Mouse (Mus musculus): ENCODE results near the gene Ipcef1. TPM values are rescaled to one million over a fixed set of nuclear protein-coding genes. Genes with fewer than 3 reads are reported as not detected.
"Not testable (repeated sequence)": the region's sequence is repeated elsewhere in the genome, so short reads cannot be mapped to it uniquely, and the experiment has no call there.

The Ipcef1 gene
- polyA plus RNA-seq, 1 experiment from 2014 or later, result 0.19 TPM

GRCm38 (mm10) chr10:7033459-7033858 lies 18.8 kb downstream of the Ipcef1 start:
- no peak overlapping the region for H3K9ac ChIP-seq
- no peaks in the 10 kb centered on the region for H3K27me3 ChIP-seq
- no peaks in the 10 kb centered on the region for H3K36me3 ChIP-seq
- H3K4me3 ChIP-seq, result no peak overlapping the region
- 92% methylated on average over 2 of the region's 2 CpGs for WGBS
- ATAC-seq (ENCODE audit: low FRiP score, low read depth), result no peak
- H3K4me1 ChIP-seq, result no peaks in the 10 kb centered on the region
- H3K4me2 ChIP-seq (replicated peaks), result no peak overlapping the region
- H3K27ac ChIP-seq, result no peak overlapping the region
- no peaks in the 10 kb centered on the region for H3K9me3 ChIP-seq

DNA sequence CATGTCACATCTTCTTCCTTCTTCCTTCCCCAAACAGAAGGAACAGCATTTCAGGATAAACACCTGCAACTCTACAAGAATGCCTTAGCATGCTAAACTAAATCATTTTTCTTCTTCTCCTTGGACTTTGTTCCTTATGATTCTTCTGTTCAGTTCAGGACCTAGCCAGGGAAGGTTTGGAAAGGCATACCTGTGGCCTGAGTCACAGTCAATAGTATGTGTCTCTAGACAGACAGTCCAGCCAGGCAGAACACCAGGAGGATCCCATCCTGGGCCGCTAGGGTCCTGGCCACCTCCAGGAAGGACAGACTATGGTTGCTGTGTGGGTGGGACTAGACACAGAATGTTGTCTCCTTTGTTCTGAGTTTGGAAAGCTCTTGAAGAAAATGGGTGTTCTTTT lies 27.2 kb downstream of the Ipcef1 start:
- Histone ChIP-seq H3K4me3 (no peak overlapping the region), H3K4me1 (no peaks in the 10 kb centered on the region), H3K27me3 (no peaks in the 10 kb centered on the region), H3K9me3 (no peaks in the 10 kb centered on the region), H3K36me3 (no peaks in the 10 kb centered on the region), H3K4me2 (replicated peaks) (no peak overlapping the region), H3K27ac (no peak overlapping the region), H3K9ac (no peak overlapping the region)
- ATAC-seq (ENCODE audit: low FRiP score, low read depth), result no peak
- 76% methylated on average over 1 of the region's 1 CpGs for WGBS

DNA sequence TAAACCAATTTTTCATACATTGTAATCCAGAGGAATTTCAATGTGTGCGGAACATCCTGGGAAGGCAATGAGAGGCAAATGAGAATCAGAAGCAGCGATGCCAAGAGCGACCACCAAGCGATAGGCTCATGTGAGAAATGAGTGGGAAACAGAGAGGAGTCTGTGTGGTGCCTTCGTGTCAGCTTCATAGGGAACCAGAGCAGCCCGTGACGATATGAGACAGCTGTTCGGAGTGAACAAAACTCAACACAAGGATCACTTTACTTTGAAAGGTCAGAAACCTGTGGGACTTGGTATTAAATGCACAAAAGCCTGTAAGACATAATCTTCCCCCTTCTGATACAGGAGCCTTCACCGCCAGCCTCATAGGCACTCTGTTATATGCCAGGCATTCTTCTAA lies 31.7 kb downstream of the Ipcef1 start:
- Histone ChIP-seq H3K9ac (no peak overlapping the region), H3K27ac (no peak overlapping the region), H3K4me2 (replicated peaks) (no peak overlapping the region), H3K36me3 (no peaks in the 10 kb centered on the region), H3K27me3 (no peaks in the 10 kb centered on the region), H3K4me3 (no peak overlapping the region), H3K4me1 (no peaks in the 10 kb centered on the region), H3K9me3 (no peaks in the 10 kb centered on the region)
- ATAC-seq (ENCODE audit: low FRiP score, low read depth), result 0 out of 2 replicates have a peak, but pooled peaks have one; percentile 64
- 85% methylated on average over 9 of the region's 9 CpGs for WGBS

DNA sequence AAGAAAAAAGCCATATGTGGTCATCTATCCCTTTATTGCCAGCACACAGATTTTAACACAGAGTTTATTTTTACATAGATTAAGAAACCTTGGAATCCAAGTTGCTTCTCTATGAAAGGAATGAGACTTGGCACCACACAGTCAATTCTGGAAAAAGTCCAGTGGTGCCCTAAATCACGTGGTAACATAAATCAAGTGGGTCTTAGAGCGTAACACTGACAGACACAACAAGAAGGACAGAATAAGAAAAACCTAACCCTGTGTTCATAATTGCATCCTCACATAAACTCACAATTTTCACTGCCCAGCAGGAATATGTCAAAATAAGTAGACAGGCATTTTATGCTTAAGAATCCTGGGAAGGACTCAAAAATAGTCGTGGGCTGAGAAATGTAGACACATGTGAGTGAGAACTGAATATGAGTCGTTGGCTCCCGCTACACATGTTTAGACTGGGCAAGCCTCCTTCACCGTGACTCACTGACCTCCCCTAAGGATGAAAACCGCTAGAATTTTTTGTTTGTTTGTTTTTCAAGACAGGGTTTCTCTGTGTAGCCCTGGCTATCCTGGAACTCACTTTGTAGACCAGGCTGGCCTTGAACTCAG lies 32.4 kb downstream of the Ipcef1 start:
- WGBS, result 77% methylated on average over 7 of the region's 7 CpGs
- no peak for ATAC-seq (ENCODE audit: low FRiP score, low read depth)

GRCm38 (mm10) chr10:7015199-7015598 lies 37.1 kb downstream of the Ipcef1 start:
- H3K9ac ChIP-seq, result no peak overlapping the region
- ATAC-seq (ENCODE audit: low FRiP score, low read depth), result no peak
- WGBS, result 21% methylated on average over 1 of the region's 1 CpGs

More for the DNA sequence above, 32.4 kb downstream of the Ipcef1 start:
- Histone ChIP-seq H3K9me3 (no peaks in the 10 kb centered on the region), H3K4me3 (no peak overlapping the region), H3K4me1 (no peaks in the 10 kb centered on the region), H3K27me3 (no peaks in the 10 kb centered on the region), H3K9ac (no peak overlapping the region), H3K4me2 (replicated peaks) (no peak overlapping the region), H3K27ac (no peak overlapping the region), H3K36me3 (no peaks in the 10 kb centered on the region)

GRCm38 (mm10) chr10:7010543-7010942 lies 41.7 kb downstream of the Ipcef1 start:
- 83% methylated on average over 8 of the region's 8 CpGs for WGBS
- Histone ChIP-seq H3K27ac (no peak overlapping the region), H3K4me3 (no peak overlapping the region), H3K27me3 (no peaks in the 10 kb centered on the region), H3K4me1 (no peaks in the 10 kb centered on the region), H3K4me2 (replicated peaks) (no peak overlapping the region), H3K36me3 (no peaks in the 10 kb centered on the region), H3K9ac (no peak overlapping the region), H3K9me3 (no peaks in the 10 kb centered on the region)
- ATAC-seq (ENCODE audit: low FRiP score, low read depth), result no peak

More at GRCm38 (mm10) chr10:7015199-7015598, 37.1 kb downstream of the Ipcef1 start:
- Histone ChIP-seq H3K4me3 (no peak overlapping the region), H3K27ac (no peak overlapping the region), H3K4me2 (replicated peaks) (no peak overlapping the region), H3K9me3 (no peaks in the 10 kb centered on the region), H3K36me3 (no peaks in the 10 kb centered on the region), H3K4me1 (no peaks in the 10 kb centered on the region), H3K27me3 (no peaks in the 10 kb centered on the region)

GRCm38 (mm10) chr10:7004980-7005538 lies 47.2 kb downstream of the Ipcef1 start:
- Histone ChIP-seq H3K9ac (no peak overlapping the region), H3K27me3 (no peaks in the 10 kb centered on the region), H3K4me1 (no peaks in the 10 kb centered on the region), H3K36me3 (no peaks in the 10 kb centered on the region), H3K9me3 (no peaks in the 10 kb centered on the region), H3K4me2 (replicated peaks) (no peak overlapping the region), H3K27ac (no peak overlapping the region), H3K4me3 (no peak overlapping the region)
- 57% methylated on average over 5 of the region's 5 CpGs for WGBS
- ATAC-seq (ENCODE audit: low FRiP score, low read depth), result no peak

- not testable (repeated sequence) for H3K9ac ChIP-seq; ATAC-seq (ENCODE audit: low FRiP score, low read depth)
Observed at GRCm38 (mm10) chr10:7003898-7004297, 48.4 kb downstream of the Ipcef1 start.

DNA sequence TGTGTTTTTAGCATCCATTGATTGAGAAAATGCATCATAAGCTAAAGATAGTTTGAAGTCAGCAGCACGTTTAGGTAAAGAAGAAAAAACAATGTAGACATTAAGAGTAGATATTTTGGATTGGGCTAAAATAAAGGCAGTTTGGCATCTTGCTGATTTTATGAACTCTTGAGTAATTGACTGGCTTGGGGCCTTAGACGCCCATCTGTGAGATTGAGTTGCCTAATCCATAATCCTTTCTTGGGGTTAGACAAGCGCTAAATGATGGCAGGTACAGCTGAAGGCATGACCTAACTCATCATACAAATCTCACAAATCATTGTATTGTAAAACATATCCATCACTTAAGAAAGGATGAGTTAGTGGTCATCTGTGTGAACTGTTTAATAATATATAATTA lies 52.9 kb downstream of the Ipcef1 start:
- H3K4me3 ChIP-seq, result no peak overlapping the region
- H3K27me3 ChIP-seq, result no peaks in the 10 kb centered on the region
- 78% methylated on average over 3 of the region's 3 CpGs for WGBS
- no peaks in the 10 kb centered on the region for H3K9me3 ChIP-seq
- H3K9ac ChIP-seq, result no peak overlapping the region
- no peaks in the 10 kb centered on the region for H3K36me3 ChIP-seq
- H3K27ac ChIP-seq, result no peak overlapping the region
- no peaks in the 10 kb centered on the region for H3K4me1 ChIP-seq
- H3K4me2 ChIP-seq (replicated peaks), result no peak overlapping the region
- no peak for ATAC-seq (ENCODE audit: low FRiP score, low read depth)

More at GRCm38 (mm10) chr10:7003898-7004297, 48.4 kb downstream of the Ipcef1 start:
- not testable (repeated sequence) for H3K9me3 ChIP-seq; H3K27ac ChIP-seq; H3K27me3 ChIP-seq; H3K36me3 ChIP-seq; H3K4me2 ChIP-seq (replicated peaks); H3K4me3 ChIP-seq; H3K4me1 ChIP-seq

DNA sequence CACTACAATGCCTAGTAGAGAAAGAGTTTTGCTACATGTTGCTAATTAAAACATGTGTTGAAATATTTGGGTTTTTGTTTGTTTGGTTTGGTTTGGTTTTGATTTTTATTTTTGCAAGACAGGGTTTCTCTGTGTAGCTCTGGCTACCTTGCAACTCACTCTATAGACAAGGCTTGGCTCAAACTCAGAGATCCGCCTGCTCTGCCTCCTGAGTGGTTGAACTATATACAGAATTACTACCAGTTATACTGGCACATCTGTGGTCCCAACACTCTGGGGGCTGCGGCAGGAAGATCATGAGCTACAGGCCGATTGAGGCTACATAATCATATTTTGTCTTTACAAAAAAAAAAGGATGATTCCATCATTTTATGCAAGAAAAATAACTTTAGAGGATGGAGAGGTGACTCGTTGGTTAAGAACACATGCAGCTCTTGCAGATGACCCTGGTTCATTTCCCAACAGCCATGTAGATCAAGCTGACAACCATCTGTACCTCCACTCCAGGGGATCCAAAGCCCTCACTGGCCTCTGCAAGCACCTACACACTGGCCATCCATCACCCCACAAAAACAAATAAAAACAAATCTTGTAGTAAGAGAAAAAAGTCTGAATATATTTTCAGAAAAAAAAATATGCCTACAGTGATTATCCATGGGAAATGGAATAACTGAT lies 53.6 kb downstream of the Ipcef1 start:
- Histone ChIP-seq H3K4me3 (no peak overlapping the region), H3K4me2 (replicated peaks) (no peak overlapping the region), H3K27me3 (no peaks in the 10 kb centered on the region), H3K9ac (no peak overlapping the region), H3K36me3 (no peaks in the 10 kb centered on the region), H3K9me3 (no peaks in the 10 kb centered on the region), H3K27ac (no peak overlapping the region), H3K4me1 (no peaks in the 10 kb centered on the region)
- no peak for ATAC-seq (ENCODE audit: low FRiP score, low read depth)
- 86% methylated on average over 4 of the region's 4 CpGs for WGBS

DNA sequence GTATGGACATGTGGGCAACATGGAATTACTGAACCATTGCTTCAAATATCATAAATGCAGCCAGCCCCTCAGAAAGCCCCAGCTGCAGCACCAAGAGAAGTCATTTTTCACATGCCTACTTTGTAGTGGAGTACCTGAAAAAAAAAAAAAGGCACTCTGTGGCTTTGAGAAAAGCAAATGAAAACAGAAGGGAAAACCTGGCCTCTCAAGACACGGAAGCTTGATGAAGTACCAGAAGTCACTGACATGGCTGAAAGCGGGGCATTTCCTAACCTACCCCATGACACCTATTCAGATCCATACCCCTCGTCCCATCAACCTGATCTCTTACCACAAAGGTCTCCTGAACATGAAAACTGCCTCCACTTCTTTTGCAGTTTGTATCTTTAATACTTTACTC lies 55.4 kb downstream of the Ipcef1 start:
- Histone ChIP-seq H3K4me3 (no peak overlapping the region), H3K4me1 (no peaks in the 10 kb centered on the region), H3K4me2 (replicated peaks) (no peak overlapping the region), H3K9ac (no peak overlapping the region), H3K27ac (no peak overlapping the region), H3K27me3 (no peaks in the 10 kb centered on the region), H3K36me3 (no peaks in the 10 kb centered on the region), H3K9me3 (no peaks in the 10 kb centered on the region)
- 76% methylated on average over 3 of the region's 3 CpGs for WGBS
- no peak for ATAC-seq (ENCODE audit: low FRiP score, low read depth)

- WGBS, result 59% methylated on average over 1 of the region's 1 CpGs
- no peak overlapping the region for H3K4me2 ChIP-seq (replicated peaks)
- H3K9me3 ChIP-seq, result no peaks in the 10 kb centered on the region
- ATAC-seq (ENCODE audit: low FRiP score, low read depth), result no peak
- H3K4me3 ChIP-seq, result no peak overlapping the region
- H3K4me1 ChIP-seq, result peaks cover 13% of the 10 kb centered on the region; the same call in 1 of the 2 replicates
- H3K36me3 ChIP-seq, result no peaks in the 10 kb centered on the region
- H3K27ac ChIP-seq, result no peak overlapping the region
- H3K27me3 ChIP-seq, result no peaks in the 10 kb centered on the region
- no peak overlapping the region for H3K9ac ChIP-seq
Observed at GRCm38 (mm10) chr10:6988555-6988954, 63.7 kb downstream of the Ipcef1 start.
